Mouse (Mus musculus) liver, embryonic 12.5 days (tissue): Measurements from ENCODE around the gene D2hgdh. TPM values are rescaled to one million over a fixed set of nuclear protein-coding genes. Genes with fewer than 3 reads are reported as not detected.
"Not testable (repeated sequence)": the region's sequence is repeated elsewhere in the genome, so short reads cannot be mapped to it uniquely, and the experiment has no call there.

Experiments
- ATAC-seq: fragments of 200-750 bp; cut with Nextera tagmentation; 2 replicates; pipeline ENCODE4 v1.8.0; 2017; ENCODE audit warnings: moderate number of reproducible peaks, mild to moderate bottlenecking, moderate library complexity
- H3K27ac ChIP-seq: fragments of 300-500 bp; sonication (generic); 2 replicates; pipeline ENCODE4 v1.5.1; 2016; ENCODE audit warnings: mild to moderate bottlenecking
- H3K27me3 ChIP-seq: fragments of 300-500 bp; sonication (generic); replicated peaks from 2 replicates; pipeline ENCODE4 v1.6.1; 2016; ENCODE audit warnings: mild to moderate bottlenecking, moderate library complexity
- H3K36me3 ChIP-seq: fragments of 300-500 bp; sonication (generic); 2 replicates; pipeline ENCODE4 v1.6.1; 2016; ENCODE audit warnings: mild to moderate bottlenecking, moderate library complexity
- H3K4me1 ChIP-seq: fragments of 300-500 bp; sonication (generic); 2 replicates; pipeline ENCODE4 v1.6.1; 2016
- H3K4me2 ChIP-seq: fragments of 300-500 bp; sonication (generic); 2 replicates; pipeline ENCODE4 v1.6.1; 2016; ENCODE audit warnings: mild to moderate bottlenecking, moderate library complexity
- H3K4me3 ChIP-seq: fragments of 300-500 bp; sonication (generic); 2 replicates; pipeline ENCODE4 v1.5.1; 2016; ENCODE audit warnings: mild to moderate bottlenecking, moderate library complexity
- H3K9ac ChIP-seq: fragments of 300-500 bp; sonication (generic); 2 replicates; pipeline ENCODE4 v1.6.1; 2016; ENCODE audit warnings: mild to moderate bottlenecking, moderate library complexity
- H3K9me3 ChIP-seq: fragments of 300-500 bp; sonication (generic); replicated peaks from 2 replicates; pipeline ENCODE4 v1.6.1; 2016; ENCODE audit warnings: mild to moderate bottlenecking, moderate library complexity
- WGBS: fragments of 180-500 bp; shearing (Covaris S2); methylation state at CpG from one replicate; pipeline ENCODE4 v1.1.7; 2016; ENCODE audit not compliant: insufficient replicate concordance; 5-methylcytosine and 5-hydroxymethylcytosine counted together
- polyA plus RNA-seq: library from polyadenylated mRNA; unstranded; fragments of >200 nt; fragmentation: Nextera tagmentation; extraction: Ambion mirVana; gene quantifications from 2 replicates; pipeline ENCODE4 v1.2.1, GENCODE M21; 2016

Gene D2hgdh
- polyA plus RNA-seq, 1 experiment from 2014 or later: 8.0 TPM

DNA sequence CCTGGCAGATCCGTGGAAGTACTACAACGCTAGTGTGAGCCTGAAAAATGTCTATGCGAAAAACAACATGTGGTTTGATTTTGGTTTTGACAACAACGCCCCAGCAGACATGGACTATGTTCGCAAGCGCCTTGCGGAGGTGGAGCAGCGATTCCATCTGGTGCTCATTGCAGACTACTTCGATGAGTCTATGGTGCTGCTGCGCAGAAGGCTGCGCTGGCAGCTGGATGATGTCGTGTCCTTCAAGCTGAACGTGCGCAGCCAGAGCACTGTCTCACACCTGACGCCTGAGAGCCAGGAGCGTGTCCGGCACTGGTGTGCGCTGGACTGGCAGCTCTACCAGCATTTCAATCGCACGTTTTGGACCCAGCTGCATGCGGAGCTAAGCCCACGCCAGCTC lies 49.7 kb downstream of the D2hgdh start:
- 87% methylated on average over 15 of the region's 22 CpGs for WGBS
- ATAC-seq, H3K4me2 ChIP-seq, H3K4me3 ChIP-seq, H3K9me3 ChIP-seq, H3K27ac ChIP-seq, H3K27me3 ChIP-seq, H3K36me3 ChIP-seq, H3K9ac ChIP-seq, H3K4me1 ChIP-seq: not testable (repeated sequence)

- no CpG with 5 or more reads among the region's 11 CpGs for WGBS
- H3K27ac ChIP-seq, H3K9ac ChIP-seq, H3K4me1 ChIP-seq, H3K27me3 ChIP-seq, H3K4me2 ChIP-seq, H3K36me3 ChIP-seq, H3K9me3 ChIP-seq, ATAC-seq, H3K4me3 ChIP-seq: not testable (repeated sequence)
These were observed 57.1 kb downstream of the D2hgdh start for GRCm38 (mm10) chr1:93881778-93882177.

DNA sequence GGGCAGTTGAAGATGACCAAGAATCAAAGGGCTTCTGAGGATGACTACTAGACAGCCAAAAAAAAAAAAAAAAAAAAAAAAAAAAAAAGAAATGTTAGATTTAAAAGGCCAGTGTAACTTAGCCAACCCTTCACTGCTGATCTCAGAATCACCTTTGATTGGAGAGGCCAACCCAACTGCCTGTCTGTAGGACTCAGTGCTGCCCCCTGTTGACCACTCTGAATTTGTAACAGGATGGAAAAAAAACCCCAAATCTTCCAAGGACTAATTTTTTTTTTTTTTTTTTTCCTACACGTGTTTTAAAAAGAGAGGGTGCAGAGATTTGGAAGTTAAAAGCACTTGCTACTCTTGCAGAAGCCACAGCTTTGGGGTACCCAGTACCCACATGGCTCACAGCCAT lies 66.2 kb downstream of the D2hgdh start:
- not testable (repeated sequence) for H3K27me3 ChIP-seq, H3K4me3 ChIP-seq, H3K4me2 ChIP-seq, H3K9me3 ChIP-seq, H3K4me1 ChIP-seq, ATAC-seq, H3K9ac ChIP-seq, H3K27ac ChIP-seq, H3K36me3 ChIP-seq
- 50% methylated on average over 1 of the region's 1 CpGs for WGBS

DNA sequence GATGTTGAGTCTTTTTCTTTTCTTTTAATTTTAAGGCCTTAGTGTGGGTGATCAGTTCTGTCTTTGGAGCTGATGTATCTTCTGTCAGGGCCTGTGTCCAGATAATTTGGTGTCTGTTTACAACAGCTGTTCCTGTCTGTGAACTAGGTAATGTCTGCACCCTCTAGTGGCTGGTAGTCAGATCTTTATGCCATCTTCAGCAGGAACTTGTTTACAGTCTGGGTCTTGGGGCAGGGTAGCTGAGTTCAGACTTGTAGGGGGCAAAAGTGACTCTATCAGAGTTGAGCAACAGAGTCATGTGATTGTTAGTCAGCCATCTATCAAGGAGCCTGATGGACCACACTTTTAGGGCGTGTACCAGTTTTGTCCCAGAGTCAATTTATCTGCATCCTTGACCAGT lies 72.7 kb downstream of the D2hgdh start:
- not testable (repeated sequence) for H3K27me3 ChIP-seq, H3K4me2 ChIP-seq, H3K9me3 ChIP-seq, H3K4me3 ChIP-seq, H3K9ac ChIP-seq, H3K27ac ChIP-seq, H3K36me3 ChIP-seq, H3K4me1 ChIP-seq, ATAC-seq
- no CpG with 5 or more reads among the region's 1 CpGs for whole genome bisulfite sequencing

GRCm38 (mm10) chr1:93901291-93901690 lies 76.6 kb downstream of the D2hgdh start:
- H3K9me3 ChIP-seq, H3K36me3 ChIP-seq, H3K27ac ChIP-seq, H3K4me1 ChIP-seq, H3K4me2 ChIP-seq, ATAC-seq, H3K27me3 ChIP-seq, H3K9ac ChIP-seq, H3K4me3 ChIP-seq: not testable (repeated sequence)
- WGBS: 60% methylated on average over 2 of the region's 5 CpGs

Other genes with a start within 250 kb of the D2hgdh start
- gene Stk25, start 166.2 kb upstream of the D2hgdh start, polyA plus RNA-seq: 60.1 and 65.0 TPM in 2 replicates
- 8.7 TPM in 2 replicates for gene Bok, start 139.2 kb upstream of the D2hgdh start, polyA plus RNA-seq
- gene Atg4b, start 73.4 kb upstream of the D2hgdh start, polyA plus RNA-seq: 75.0 and 87.6 TPM in 2 replicates
- 19.3 and 22.2 TPM in 2 replicates for gene Thap4, start 70.0 kb upstream of the D2hgdh start, polyA plus RNA-seq
- gene Dtymk, start 23.0 kb upstream of the D2hgdh start, polyA plus RNA-seq: 197 and 199 TPM in 2 replicates
- gene Ing5, start 20.9 kb upstream of the D2hgdh start, polyA plus RNA-seq: 15.5 and 17.1 TPM in 2 replicates
- not detected in 2 replicates for gene Gal3st2, start 36.4 kb downstream of the D2hgdh start, polyA plus RNA-seq
- gene Gal3st2b, start 93.4 kb downstream of the D2hgdh start, polyA plus RNA-seq: not detected in 2 replicates
- gene Gal3st2c, start 165.6 kb downstream of the D2hgdh start, polyA plus RNA-seq: not detected in 2 replicates
- not detected in 2 replicates for gene Neu4, start 195.5 kb downstream of the D2hgdh start, polyA plus RNA-seq
- not detected in 2 replicates for gene Pdcd1, start 227.6 kb downstream of the D2hgdh start, polyA plus RNA-seq